Mouse (Mus musculus): ENCODE results near the gene Tspan5. TPM values are rescaled to one million over a fixed set of nuclear protein-coding genes. Genes with fewer than 3 reads are reported as not detected.

Tspan5 gene
- polyA plus RNA-seq, 1 experiment from 2014 or later: 43.4 TPM

DNA sequence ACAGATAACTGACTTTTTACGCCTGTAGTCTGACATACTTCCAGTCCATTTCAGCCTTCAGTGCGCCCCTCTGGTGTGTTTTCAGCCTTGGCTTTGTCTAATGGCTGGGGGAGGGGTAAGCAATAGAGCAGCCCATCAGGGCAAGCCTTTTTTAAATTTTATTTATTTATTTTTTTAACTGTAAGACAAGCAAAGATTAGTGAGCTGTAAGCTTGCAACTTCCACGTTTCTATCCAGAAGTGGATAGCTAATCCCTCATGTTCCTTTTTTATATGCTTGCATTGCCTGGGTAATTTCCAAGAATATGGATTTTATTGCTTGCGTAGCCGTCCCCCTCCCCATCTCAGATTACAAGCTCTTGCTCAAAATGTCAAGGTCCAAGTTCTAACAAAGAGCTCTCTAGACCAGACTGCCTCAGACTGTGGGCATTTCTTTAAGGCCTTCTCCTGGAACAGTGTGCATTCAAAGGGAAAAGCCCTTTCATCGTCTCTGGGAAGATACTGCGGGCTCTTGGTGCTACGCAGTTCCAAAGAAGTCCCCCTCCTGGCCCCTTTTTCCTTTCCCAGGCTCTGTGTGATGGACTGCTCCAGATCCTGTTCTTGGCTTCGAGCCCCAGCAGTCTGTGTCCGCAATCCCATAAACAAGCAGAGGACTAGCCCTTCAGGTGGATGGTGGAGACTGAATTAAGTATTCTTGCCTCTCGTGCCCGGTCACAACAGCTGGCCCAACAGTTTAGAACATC, 116.0 kb downstream of the Tspan5 start:
- WGBS: 36% methylated on average over 12 of the region's 12 CpGs
- H3K4me2 ChIP-seq (ENCODE audit: low read depth, low read length, severe bottlenecking): no peak overlapping the region
- no peak for DNase-seq (ENCODE audit: low spot score)
- ATAC-seq (replicated peaks; ENCODE audit: low FRiP score): peak; percentile 12; the same call in 1 of the 2 replicates
- H3K9ac ChIP-seq (ENCODE audit: low read length): no peak overlapping the region
- peaks cover 28% of the 10 kb centered on the region for H3K4me1 ChIP-seq (replicated peaks; ENCODE audit: control insufficient read depth, insufficient read depth, low read length)
- no peaks in the 10 kb centered on the region for H3K36me3 ChIP-seq (ENCODE audit: control insufficient read depth, insufficient read depth, low read length)
- no peaks in the 10 kb centered on the region for H3K27me3 ChIP-seq (ENCODE audit: control insufficient read depth, insufficient read depth, low read length)
- no peaks in the 10 kb centered on the region for H3K9me3 ChIP-seq (ENCODE audit: control insufficient read depth, low read length)
- no peak overlapping the region for H3K4me3 ChIP-seq (ENCODE audit: low read depth, low read length)
- H3K27ac ChIP-seq (ENCODE audit: low read depth, low read length): peak overlapping the region; percentile 46

- Histone ChIP-seq H3K36me3 (ENCODE audit: control insufficient read depth, insufficient read depth, low read length) (no peaks in the 10 kb centered on the region), H3K4me1 (replicated peaks; ENCODE audit: control insufficient read depth, insufficient read depth, low read length) (peaks cover 27% of the 10 kb centered on the region), H3K4me3 (ENCODE audit: low read depth, low read length) (no peak overlapping the region), H3K4me2 (ENCODE audit: low read depth, low read length, severe bottlenecking) (no peak overlapping the region), H3K27me3 (ENCODE audit: control insufficient read depth, insufficient read depth, low read length) (no peaks in the 10 kb centered on the region), H3K27ac (ENCODE audit: low read depth, low read length) (no peak overlapping the region), H3K9me3 (ENCODE audit: control insufficient read depth, low read length) (no peaks in the 10 kb centered on the region), H3K9ac (ENCODE audit: low read length) (no peak overlapping the region)
- no peak for ATAC-seq (replicated peaks; ENCODE audit: low FRiP score)
- 81% methylated on average over 6 of the region's 6 CpGs for WGBS
- DNase-seq (ENCODE audit: low spot score): no peak
Observed at GRCm38 (mm10) chr3:138858649-138859048, 116.7 kb downstream of the Tspan5 start.

- 87% methylated on average over 8 of the region's 8 CpGs for WGBS
- no peaks in the 10 kb centered on the region for H3K36me3 ChIP-seq (ENCODE audit: control insufficient read depth, insufficient read depth, low read length)
- H3K4me2 ChIP-seq (ENCODE audit: low read depth, low read length, severe bottlenecking): no peak overlapping the region
- DNase-seq (ENCODE audit: low spot score) (no peak), ATAC-seq (replicated peaks; ENCODE audit: low FRiP score) (no peak)
- peaks cover 27% of the 10 kb centered on the region for H3K4me1 ChIP-seq (replicated peaks; ENCODE audit: control insufficient read depth, insufficient read depth, low read length)
- no peaks in the 10 kb centered on the region for H3K9me3 ChIP-seq (ENCODE audit: control insufficient read depth, low read length)
- H3K4me3 ChIP-seq (ENCODE audit: low read depth, low read length): no peak overlapping the region
- H3K27ac ChIP-seq (ENCODE audit: low read depth, low read length): no peak overlapping the region
- H3K9ac ChIP-seq (ENCODE audit: low read length): no peak overlapping the region; the same call in 1 of the 2 replicates
- H3K27me3 ChIP-seq (ENCODE audit: control insufficient read depth, insufficient read depth, low read length): no peaks in the 10 kb centered on the region
Observed at GRCm38 (mm10) chr3:138859166-138859565, 117.2 kb downstream of the Tspan5 start.

GRCm38 (mm10) chr3:138859666-138860065, 117.7 kb downstream of the Tspan5 start:
- DNase-seq (ENCODE audit: low spot score) (no peak), ATAC-seq (replicated peaks; ENCODE audit: low FRiP score) (no peak)
- no peak overlapping the region for H3K4me3 ChIP-seq (ENCODE audit: low read depth, low read length)
- no peaks in the 10 kb centered on the region for H3K36me3 ChIP-seq (ENCODE audit: control insufficient read depth, insufficient read depth, low read length)
- no peak overlapping the region for H3K27ac ChIP-seq (ENCODE audit: low read depth, low read length)
- peaks cover 23% of the 10 kb centered on the region for H3K4me1 ChIP-seq (replicated peaks; ENCODE audit: control insufficient read depth, insufficient read depth, low read length)
- WGBS: 34% methylated on average over 8 of the region's 8 CpGs
- H3K27me3 ChIP-seq (ENCODE audit: control insufficient read depth, insufficient read depth, low read length): no peaks in the 10 kb centered on the region
- H3K4me2 ChIP-seq (ENCODE audit: low read depth, low read length, severe bottlenecking): no peak overlapping the region
- H3K9ac ChIP-seq (ENCODE audit: low read length): no peak overlapping the region
- H3K9me3 ChIP-seq (ENCODE audit: control insufficient read depth, low read length): no peaks in the 10 kb centered on the region

GRCm38 (mm10) chr3:138860257-138860760, 118.3 kb downstream of the Tspan5 start:
- Histone ChIP-seq H3K36me3 (ENCODE audit: control insufficient read depth, insufficient read depth, low read length) (no peaks in the 10 kb centered on the region), H3K4me1 (replicated peaks; ENCODE audit: control insufficient read depth, insufficient read depth, low read length) (peaks cover 19% of the 10 kb centered on the region)

DNA sequence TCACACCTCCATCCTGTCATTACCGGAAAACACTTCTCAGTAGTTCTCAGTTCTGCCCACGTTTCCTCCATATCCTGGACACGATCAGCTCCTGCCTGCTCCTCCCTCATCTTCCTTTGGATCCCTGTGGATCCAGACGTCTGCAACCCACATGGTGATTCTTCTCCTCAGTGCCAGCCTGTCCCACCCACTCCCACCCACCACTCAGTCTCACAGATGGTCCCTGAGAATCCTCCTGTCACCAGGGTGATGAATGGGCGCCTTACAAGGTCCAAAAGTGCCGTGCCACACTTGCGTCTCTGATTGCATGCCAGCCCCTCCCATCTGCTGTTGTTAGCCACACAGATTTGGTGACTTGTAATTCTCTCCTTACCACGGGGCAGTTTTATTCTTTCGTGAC, 119.0 kb downstream of the Tspan5 start:
- Histone ChIP-seq H3K27ac (ENCODE audit: low read depth, low read length) (no peak overlapping the region), H3K27me3 (ENCODE audit: control insufficient read depth, insufficient read depth, low read length) (no peaks in the 10 kb centered on the region), H3K4me3 (ENCODE audit: low read depth, low read length) (no peak overlapping the region), H3K4me1 (replicated peaks; ENCODE audit: control insufficient read depth, insufficient read depth, low read length) (peaks cover 19% of the 10 kb centered on the region), H3K9me3 (ENCODE audit: control insufficient read depth, low read length) (no peaks in the 10 kb centered on the region), H3K9ac (ENCODE audit: low read length) (no peak overlapping the region), H3K36me3 (ENCODE audit: control insufficient read depth, insufficient read depth, low read length) (no peaks in the 10 kb centered on the region), H3K4me2 (ENCODE audit: low read depth, low read length, severe bottlenecking) (no peak overlapping the region)
- 81% methylated on average over 9 of the region's 9 CpGs for WGBS
- ATAC-seq (replicated peaks; ENCODE audit: low FRiP score) (no peak), DNase-seq (ENCODE audit: low spot score) (no peak)

More at GRCm38 (mm10) chr3:138860257-138860760, 118.3 kb downstream of the Tspan5 start:
- no peak overlapping the region for H3K27ac ChIP-seq (ENCODE audit: low read depth, low read length)
- WGBS: 71% methylated on average over 11 of the region's 11 CpGs
- no peak overlapping the region for H3K4me3 ChIP-seq (ENCODE audit: low read depth, low read length)
- H3K27me3 ChIP-seq (ENCODE audit: control insufficient read depth, insufficient read depth, low read length): no peaks in the 10 kb centered on the region
- no peak overlapping the region for H3K4me2 ChIP-seq (ENCODE audit: low read depth, low read length, severe bottlenecking)
- DNase-seq (ENCODE audit: low spot score): no peak
- H3K9ac ChIP-seq (ENCODE audit: low read length): no peak overlapping the region
- no peak for ATAC-seq (replicated peaks; ENCODE audit: low FRiP score)
- H3K9me3 ChIP-seq (ENCODE audit: control insufficient read depth, low read length): no peaks in the 10 kb centered on the region

DNA sequence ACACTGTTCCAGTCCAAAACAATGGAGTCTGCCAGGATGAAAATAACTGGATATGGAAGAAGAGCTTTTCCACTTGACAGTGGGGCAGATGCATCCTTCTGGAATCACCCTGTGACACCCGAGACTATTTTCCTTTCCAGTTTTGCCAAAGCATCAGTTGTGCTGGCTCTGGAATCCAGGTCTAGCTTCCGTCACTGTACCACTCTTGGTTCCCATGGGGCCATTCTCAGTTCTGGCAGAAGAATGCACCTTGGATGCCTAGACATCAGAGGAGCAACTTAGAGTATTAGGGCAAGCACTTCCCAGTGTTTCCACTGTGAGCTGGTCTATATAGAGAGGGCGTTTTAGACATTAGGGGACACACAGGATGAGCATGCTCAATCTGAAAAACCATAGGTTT, 119.6 kb downstream of the Tspan5 start:
- Histone ChIP-seq H3K9me3 (ENCODE audit: control insufficient read depth, low read length) (no peaks in the 10 kb centered on the region), H3K4me3 (ENCODE audit: low read depth, low read length) (no peak overlapping the region), H3K27me3 (ENCODE audit: control insufficient read depth, insufficient read depth, low read length) (no peaks in the 10 kb centered on the region), H3K9ac (ENCODE audit: low read length) (no peak overlapping the region), H3K27ac (ENCODE audit: low read depth, low read length) (no peak overlapping the region), H3K4me2 (ENCODE audit: low read depth, low read length, severe bottlenecking) (no peak overlapping the region), H3K36me3 (ENCODE audit: control insufficient read depth, insufficient read depth, low read length) (no peaks in the 10 kb centered on the region), H3K4me1 (replicated peaks; ENCODE audit: control insufficient read depth, insufficient read depth, low read length) (peaks cover 15% of the 10 kb centered on the region)
- ATAC-seq (replicated peaks; ENCODE audit: low FRiP score) (no peak), DNase-seq (ENCODE audit: low spot score) (no peak)
- 85% methylated on average over 3 of the region's 3 CpGs for WGBS

DNA sequence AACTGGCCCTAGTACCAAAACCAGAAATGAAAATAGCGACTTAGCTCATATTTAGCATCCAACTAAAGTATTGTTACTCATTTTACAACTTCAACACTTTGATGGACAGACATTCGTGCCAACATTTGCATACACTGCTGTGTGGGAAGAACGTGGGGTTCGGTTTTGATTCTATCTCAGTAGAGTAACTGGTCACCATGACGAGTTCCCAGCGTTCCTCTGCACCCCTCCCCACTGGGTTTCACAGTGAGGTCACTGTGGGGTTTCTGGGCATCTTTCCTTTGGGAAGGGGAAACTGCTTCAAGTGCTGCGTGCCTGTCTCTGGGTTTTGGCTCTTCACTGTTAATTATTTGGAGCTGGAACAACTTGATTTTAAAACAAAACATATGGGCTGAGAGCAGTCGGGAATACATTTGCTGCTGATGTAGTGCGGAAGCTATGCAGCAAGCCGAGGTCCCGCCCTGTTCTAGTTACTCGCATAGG, 122.2 kb downstream of the Tspan5 start:
- Histone ChIP-seq H3K27me3 (ENCODE audit: control insufficient read depth, insufficient read depth, low read length) (no peaks in the 10 kb centered on the region), H3K27ac (ENCODE audit: low read depth, low read length) (no peak overlapping the region), H3K4me1 (replicated peaks; ENCODE audit: control insufficient read depth, insufficient read depth, low read length) (no peaks in the 10 kb centered on the region; the same call in 1 of the 2 replicates), H3K9me3 (ENCODE audit: control insufficient read depth, low read length) (no peaks in the 10 kb centered on the region), H3K4me3 (ENCODE audit: low read depth, low read length) (no peak overlapping the region), H3K9ac (ENCODE audit: low read length) (no peak overlapping the region), H3K36me3 (ENCODE audit: control insufficient read depth, insufficient read depth, low read length) (no peaks in the 10 kb centered on the region), H3K4me2 (ENCODE audit: low read depth, low read length, severe bottlenecking) (no peak overlapping the region)
- ATAC-seq (replicated peaks; ENCODE audit: low FRiP score): no peak
- DNase-seq (ENCODE audit: low spot score): no peak
- WGBS: 83% methylated on average over 12 of the region's 12 CpGs

- DNase-seq (ENCODE audit: low spot score): no peak
- no peak overlapping the region for H3K4me2 ChIP-seq (ENCODE audit: low read depth, low read length, severe bottlenecking)
Observed at GRCm38 (mm10) chr3:138865271-138865670, 123.3 kb downstream of the Tspan5 start.

More at GRCm38 (mm10) chr3:138865271-138865670, 123.3 kb downstream of the Tspan5 start:
- H3K36me3 ChIP-seq (ENCODE audit: control insufficient read depth, insufficient read depth, low read length): no peaks in the 10 kb centered on the region
- no peaks in the 10 kb centered on the region for H3K9me3 ChIP-seq (ENCODE audit: control insufficient read depth, low read length)
- H3K4me1 ChIP-seq (replicated peaks; ENCODE audit: control insufficient read depth, insufficient read depth, low read length): no peaks in the 10 kb centered on the region
- H3K4me3 ChIP-seq (ENCODE audit: low read depth, low read length): no peak overlapping the region
- H3K27ac ChIP-seq (ENCODE audit: low read depth, low read length): no peak overlapping the region
- H3K27me3 ChIP-seq (ENCODE audit: control insufficient read depth, insufficient read depth, low read length): no peaks in the 10 kb centered on the region
- ATAC-seq (replicated peaks; ENCODE audit: low FRiP score): no peak
- 91% methylated on average over 5 of the region's 5 CpGs for WGBS
- no peak overlapping the region for H3K9ac ChIP-seq (ENCODE audit: low read length)

Measured in forebrain, embryonic 11.5 days (tissue).